Comparison of ENCODE assay signal across 29 mouse cellular contexts in the genomic region with DNA sequence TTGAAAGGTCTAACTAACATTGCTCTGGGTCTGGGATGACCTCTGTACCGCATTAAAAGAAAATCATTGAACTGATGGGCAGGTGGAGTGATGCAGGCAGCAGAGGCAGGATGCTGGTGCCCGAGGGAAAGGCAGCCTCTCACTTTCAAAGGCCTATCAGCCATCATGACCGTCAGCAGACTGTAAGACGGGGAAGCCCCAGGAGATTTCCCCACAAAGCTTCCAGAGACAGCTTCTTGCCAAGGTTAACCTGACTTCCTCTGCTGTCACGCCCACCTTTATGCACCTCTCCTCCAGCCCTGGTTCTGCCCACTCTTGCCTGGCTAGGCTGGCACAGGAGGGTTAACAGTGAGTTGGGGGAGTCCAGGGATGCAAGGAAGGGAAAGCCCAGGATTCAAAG. TPM values are rescaled to one million over a fixed set of nuclear protein-coding genes. Genes with fewer than 3 reads are reported as not detected.
DNase-seq lines count a peak whose midpoint lies in the region; ATAC-seq and TF ChIP-seq lines count a peak whose summit lies in the region.
"Had no signal": no experiment of that assay in that cellular context is flagged by ENCODE, and none has a peak within 500 bp of the region (broad histone marks: within the 10 kb centered on the region; RNA-seq: fewer than 3 reads in every experiment).

No protein-coding gene starts in this region.

- H3K79me2 ChIP-seq in myocyte (ENCODE audit: control insufficient read depth, insufficient read depth): no peaks in the 10 kb centered on the region

- no peak overlapping the region for H3K4me2 ChIP-seq in midbrain, postnatal 0 days (ENCODE audit: low read depth, low read length, poor library complexity, severe bottlenecking)
- H3K4me2 ChIP-seq in myocyte (ENCODE audit: low read depth): peak overlapping the region; percentile 69
- H3K4me2 ChIP-seq: embryonic facial prominence, embryonic 12.5 days; heart, embryonic 11.5 days; hindbrain, embryonic 13.5 days; limb, embryonic 15.5 days; liver, embryonic 13.5 days; midbrain, embryonic 15.5 days had no signal

- DNase-seq in midbrain, embryonic 10.5 days (ENCODE audit: low spot score): no peak
- no peak for DNase-seq in midbrain, postnatal 0 days (ENCODE audit: low spot score)
- DNase-seq in T-cell, adult 2 months (ENCODE audit: low spot score): peak; percentile 3
- DNase-seq in induced T-regulatory cell, adult 2 months (ENCODE audit: low read depth): peak; percentile 70
- DNase-seq in right cerebral cortex, postnatal 14 days: no peak
- no peak for DNase-seq in adrenal gland, postnatal 14 days
- DNase-seq in layer of hippocampus, postnatal 10 days (ENCODE audit: low spot score in 2 of 2): no peak
- DNase-seq: B cell, adult 2 months; cerebellum, adult 2 months; cerebellum, postnatal 25 days; forebrain, postnatal 0 days; gastrocnemius, postnatal 14 days; heart, postnatal 36 days; kidney, adult 18-20 months; kidney, postnatal 36 days; layer of hippocampus, postnatal 36 days; liver, embryonic 13.5 days; lung, adult 18-20 months; retina, postnatal 1 day; spleen, adult 18-20 months; thymus, postnatal 14 days had no signal

- no peak overlapping the region for H3K9ac ChIP-seq in midbrain, postnatal 0 days (replicated peaks; ENCODE audit: low read length, poor library complexity, severe bottlenecking)
- H3K9ac ChIP-seq: embryonic facial prominence, embryonic 12.5 days; forebrain, postnatal 0 days; hindbrain, embryonic 13.5 days; limb, embryonic 15.5 days; liver, embryonic 13.5 days; midbrain, embryonic 15.5 days had no signal

- TF ChIP-seq CTCF in midbrain, postnatal 0 days (IDR thresholded peaks at IDR 0.05): no peak

- H3K36me3 ChIP-seq in midbrain, embryonic 10.5 days: no peaks in the 10 kb centered on the region
- no peaks in the 10 kb centered on the region for H3K36me3 ChIP-seq in midbrain, postnatal 0 days (ENCODE audit: insufficient read depth, low read length)
- no peaks in the 10 kb centered on the region for H3K36me3 ChIP-seq in myocyte (ENCODE audit: control insufficient read depth, insufficient read depth)
- H3K36me3 ChIP-seq: embryonic facial prominence, embryonic 12.5 days; hindbrain, embryonic 13.5 days; limb, embryonic 15.5 days; liver, embryonic 13.5 days; midbrain, embryonic 15.5 days had no signal

- H3K4me3 ChIP-seq in midbrain, embryonic 10.5 days: no peak overlapping the region
- H3K4me3 ChIP-seq in midbrain, postnatal 0 days (ENCODE audit: low read depth, low read length): no peak overlapping the region
- H3K4me3 ChIP-seq in myocyte: no peak overlapping the region
- H3K4me3 ChIP-seq: embryonic facial prominence, embryonic 12.5 days; hindbrain, embryonic 13.5 days; limb, embryonic 15.5 days; liver, embryonic 13.5 days; midbrain, embryonic 15.5 days had no signal

- H3K9me3 ChIP-seq in midbrain, embryonic 10.5 days (replicated peaks): no peaks in the 10 kb centered on the region
- no peaks in the 10 kb centered on the region for H3K9me3 ChIP-seq in midbrain, postnatal 0 days (ENCODE audit: low read length)
- H3K9me3 ChIP-seq: embryonic facial prominence, embryonic 12.5 days; hindbrain, embryonic 13.5 days; limb, embryonic 15.5 days; liver, embryonic 13.5 days; midbrain, embryonic 15.5 days had no signal

- H3K27me3 ChIP-seq in midbrain, embryonic 10.5 days (ENCODE audit: low read depth, poor library complexity, severe bottlenecking): no peaks in the 10 kb centered on the region; the same call in 1 of the 2 replicates
- no peaks in the 10 kb centered on the region for H3K27me3 ChIP-seq in midbrain, postnatal 0 days (ENCODE audit: insufficient read depth, low read length)
- H3K27me3 ChIP-seq in myocyte (ENCODE audit: control insufficient read depth, insufficient read depth, insufficient read length): no peaks in the 10 kb centered on the region
- H3K27me3 ChIP-seq: embryonic facial prominence, embryonic 12.5 days; hindbrain, embryonic 13.5 days; limb, embryonic 15.5 days; midbrain, embryonic 15.5 days; Patski had no signal

- 79% methylated on average over 5 of the region's 5 CpGs for WGBS in midbrain, embryonic 10.5 days
- 60% methylated on average over 5 of the region's 5 CpGs for WGBS in midbrain, postnatal 0 days

- TF ChIP-seq POLR2A in myocyte (IDR thresholded peaks at IDR 0.05; ENCODE audit: insufficient read length, low read depth): no peak

- peak overlapping the region; percentile 61 for H3K27ac ChIP-seq in midbrain, embryonic 10.5 days (replicated peaks)
- no peak overlapping the region for H3K27ac ChIP-seq in midbrain, postnatal 0 days (ENCODE audit: low read depth, low read length)
- H3K27ac ChIP-seq: embryonic facial prominence, embryonic 12.5 days; hindbrain, embryonic 13.5 days; limb, embryonic 15.5 days; liver, embryonic 13.5 days; midbrain, embryonic 15.5 days had no signal

- ATAC-seq in midbrain, postnatal 0 days (ENCODE audit: low FRiP score): no peak
- ATAC-seq: forebrain, postnatal 0 days; lung, postnatal 0 days; midbrain, embryonic 15.5 days; Patski had no signal

- H3ac ChIP-seq in myocyte (ENCODE audit: control insufficient read depth, insufficient read length): no peak overlapping the region

- H3K4me1 ChIP-seq in midbrain, embryonic 10.5 days: peaks cover 42% of the 10 kb centered on the region
- H3K4me1 ChIP-seq in midbrain, postnatal 0 days (ENCODE audit: insufficient read depth, low read length): no peaks in the 10 kb centered on the region
- H3K4me1 ChIP-seq: liver, embryonic 13.5 days had no signal

TF ChIP-seq in myocyte, 11 proteins besides CTCF, POLR2A, EP300 and RAD21:
- no peak for TF ChIP-seq MYOG (IDR thresholded peaks at IDR 0.05; ENCODE audit: control insufficient read depth in 1 of 3, insufficient read depth in 1 of 3, insufficient read length in 2 of 3, low read depth in 2 of 3)
- no peak for TF ChIP-seq POLR2AphosphoS2 (IDR thresholded peaks at IDR 0.05; ENCODE audit: insufficient read length, low read depth)
- no peak for TF ChIP-seq SRF (IDR thresholded peaks at IDR 0.05; ENCODE audit: control insufficient read depth, insufficient read length, low read depth)
- TF ChIP-seq MAX (IDR thresholded peaks at IDR 0.05; ENCODE audit: low read depth): no peak
- TF ChIP-seq TCF12 (IDR thresholded peaks at IDR 0.05; ENCODE audit: insufficient read depth, poor library complexity, severe bottlenecking): no peak
- TF ChIP-seq REST (IDR thresholded peaks at IDR 0.05; ENCODE audit: insufficient read depth, insufficient read length): no peak
- no peak for TF ChIP-seq CEBPB (IDR thresholded peaks at IDR 0.05; ENCODE audit: insufficient read depth, poor library complexity, severe bottlenecking)
- no peak for TF ChIP-seq TCF3 (IDR thresholded peaks at IDR 0.05; ENCODE audit: insufficient read length, low read depth)
- no peak for TF ChIP-seq USF1 (IDR thresholded peaks at IDR 0.05; ENCODE audit: low read depth)
- TF ChIP-seq MYOD1 (IDR thresholded peaks at IDR 0.05; ENCODE audit: control insufficient read depth in 1 of 3, insufficient read length in 2 of 3, low read depth in 2 of 3): no peak
- TF ChIP-seq E2F4 (IDR thresholded peaks at IDR 0.05; ENCODE audit: insufficient read depth): no peak

RNA-seq across cellular contexts. Expression of gene Smad3, which starts 44.3 kb away (rescaled TPM):
- polyA plus RNA-seq in midbrain, embryonic 10.5 days (2016; fragmentation: Nextera tagmentation; extraction: Ambion mirVana): 21.7 and 22.5 TPM in 2 replicates
- total RNA-seq in midbrain, postnatal 0 days (2014; rRNA removed): 13.2 and 20.6 TPM in 2 replicates
- polyA plus RNA-seq in midbrain, postnatal 0 days (2015; fragmentation: Nextera tagmentation; extraction: Ambion mirVana): 4.0 TPM in 2 replicates
- 25.5 TPM for polyA plus RNA-seq in myocyte (2012; fragmentation: generic; extraction: Trizol)
- total RNA-seq in adrenal gland, postnatal 14 days (2021): 26.5 and 32.9 TPM in 2 replicates
- 10 to 100 TPM; 12.2 to 14.2 TPM for total RNA-seq in layer of hippocampus, postnatal 10 days (2021)

Comparison
In these comparisons a context has a peak if more than half of its experiments do, and no peak if none do; other contexts are left out.
1. DNase-seq: peak in T-cell, adult 2 months (single experiment) and induced T-regulatory cell, adult 2 months (single experiment); none in midbrain, embryonic 10.5 days (single experiment), midbrain, postnatal 0 days (single experiment), right cerebral cortex, postnatal 14 days (single experiment), adrenal gland, postnatal 14 days (single experiment) and layer of hippocampus, postnatal 10 days (0 of 2).